Mouse (Mus musculus): Measurements from ENCODE around the gene 1700021F07Rik. TPM values are rescaled to one million over a fixed set of nuclear protein-coding genes. Genes with fewer than 3 reads are reported as not detected.
A peak's percentile ranks its signal among the peaks of the same experiment; 100 is the strongest.

1700021F07Rik gene
- polyA plus RNA-seq, 1 experiment = not detected

DNA sequence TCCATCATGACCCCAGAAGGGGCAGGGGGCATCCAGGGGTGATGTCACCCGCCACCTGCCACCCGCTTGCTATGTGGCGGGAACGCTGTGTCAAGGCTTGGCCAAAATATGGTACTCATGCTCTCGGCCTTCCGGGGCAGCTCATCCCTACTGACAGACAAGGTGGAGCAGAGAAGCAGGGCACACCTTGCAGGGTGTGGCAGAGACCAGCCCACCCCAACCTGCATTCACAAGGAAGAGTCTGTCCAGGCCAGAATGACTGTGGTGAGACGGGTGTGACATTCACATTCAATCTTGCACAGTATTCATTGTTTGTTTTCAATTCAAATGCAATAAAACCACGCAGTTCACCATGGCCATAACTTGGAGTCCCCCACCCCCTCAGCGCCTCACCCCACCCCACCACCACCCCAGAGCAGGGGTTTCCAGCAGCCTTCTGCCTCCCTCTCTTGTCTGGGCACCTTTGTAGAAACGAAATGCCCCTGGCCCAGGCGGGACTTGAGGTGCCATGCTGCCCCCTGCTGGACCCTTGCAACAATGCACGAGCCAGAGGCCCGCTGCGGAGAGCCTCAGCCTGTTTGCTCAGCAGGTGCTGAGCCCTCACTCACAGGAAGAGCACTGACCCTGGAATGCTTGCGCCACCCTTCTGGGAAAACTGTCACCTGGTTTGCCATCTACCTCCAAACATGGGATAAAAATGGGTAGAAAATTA lies 23.8 kb downstream of the 1700021F07Rik start:
- no peak overlapping the region for H3ac ChIP-seq (ENCODE audit: control insufficient read depth, insufficient read length, low read depth)
- H3K79me3 ChIP-seq (ENCODE audit: low read depth) = no peaks in the 10 kb centered on the region
- H3K4me3 ChIP-seq (ENCODE audit: insufficient read depth, poor library complexity, severe bottlenecking) = no peak overlapping the region
- no peaks in the 10 kb centered on the region for H3K27me3 ChIP-seq (ENCODE audit: control insufficient read depth, insufficient read depth, insufficient read length)
- TF ChIP-seq CTCF (IDR thresholded peaks at IDR 0.05; ENCODE audit: control insufficient read depth, insufficient read depth, insufficient read length) (peak; percentile 92), MYOG (IDR thresholded peaks at IDR 0.05; ENCODE audit: control insufficient read depth, extremely low read depth, insufficient read length) (no peak), FOSL1 (IDR thresholded peaks at IDR 0.05; ENCODE audit: insufficient read depth, low read length, poor library complexity, severe bottlenecking) (no peak), USF1 (IDR thresholded peaks at IDR 0.05; ENCODE audit: low read depth) (no peak), MAX (IDR thresholded peaks at IDR 0.05) (no peak), CEBPB (IDR thresholded peaks at IDR 0.05; ENCODE audit: low read depth) (no peak), MYOD1 (IDR thresholded peaks at IDR 0.05; ENCODE audit: control insufficient read depth, insufficient read length, low read depth) (no peak)
- no peaks in the 10 kb centered on the region for H3K36me3 ChIP-seq (ENCODE audit: control insufficient read depth, insufficient read depth)
- no peaks in the 10 kb centered on the region for H3K79me2 ChIP-seq (ENCODE audit: control insufficient read depth, insufficient read depth)

DNA sequence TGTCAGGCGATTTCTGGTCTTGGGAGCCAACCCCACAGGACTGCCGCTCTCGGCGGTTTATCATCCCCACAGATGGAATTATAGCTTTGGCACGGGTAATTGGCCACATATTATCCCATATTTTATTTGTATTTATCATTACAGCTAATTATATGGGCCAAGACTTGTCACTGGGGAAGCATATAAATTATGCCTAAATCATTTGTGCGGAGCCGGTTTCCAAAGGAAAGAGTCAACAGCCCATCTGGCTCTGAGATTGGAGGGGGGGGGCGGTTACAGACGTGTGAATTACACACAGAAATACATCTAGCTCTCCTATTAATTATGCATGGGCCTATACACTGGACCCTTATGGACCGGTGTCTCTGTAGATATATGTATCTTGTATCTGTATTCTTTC lies 26.9 kb downstream of the 1700021F07Rik start:
- TF ChIP-seq USF1 (IDR thresholded peaks at IDR 0.05; ENCODE audit: low read depth) = no peak
- no peak for TF ChIP-seq MAX (IDR thresholded peaks at IDR 0.05)
- no peak for TF ChIP-seq CEBPB (IDR thresholded peaks at IDR 0.05; ENCODE audit: low read depth)
- Histone ChIP-seq H3K27me3 (ENCODE audit: control insufficient read depth, insufficient read depth, insufficient read length) (peaks cover 9% of the 10 kb centered on the region), H3ac (ENCODE audit: control insufficient read depth, insufficient read length, low read depth) (no peak overlapping the region), H3K4me3 (ENCODE audit: insufficient read depth, poor library complexity, severe bottlenecking) (no peak overlapping the region), H3K36me3 (ENCODE audit: control insufficient read depth, insufficient read depth) (no peaks in the 10 kb centered on the region), H3K79me3 (ENCODE audit: low read depth) (no peaks in the 10 kb centered on the region), H3K79me2 (ENCODE audit: control insufficient read depth, insufficient read depth) (no peaks in the 10 kb centered on the region)

DNA sequence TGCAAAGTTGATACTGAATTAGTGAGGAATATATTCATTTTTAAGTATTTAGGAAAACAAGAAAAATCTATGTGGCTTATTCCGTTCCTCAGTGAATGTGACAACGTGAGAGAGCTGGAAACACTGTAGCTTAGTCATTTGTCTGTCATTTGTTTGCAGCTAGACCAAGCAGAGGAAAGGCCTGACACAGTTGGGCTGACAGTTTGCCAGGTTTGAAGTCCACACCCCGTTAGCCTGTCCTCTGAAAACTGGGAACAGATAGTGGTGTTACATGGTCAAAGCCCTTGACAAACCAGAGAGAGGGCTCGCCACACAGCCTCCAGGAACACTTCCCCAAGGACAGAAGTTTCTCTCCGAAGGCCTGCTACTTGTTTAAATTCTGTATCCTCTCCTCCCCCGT lies 28.3 kb downstream of the 1700021F07Rik start:
- TF ChIP-seq MYOG (IDR thresholded peaks at IDR 0.05; ENCODE audit: control insufficient read depth, extremely low read depth, insufficient read length) (no peak), FOSL1 (IDR thresholded peaks at IDR 0.05; ENCODE audit: insufficient read depth, low read length, poor library complexity, severe bottlenecking) (no peak), USF1 (IDR thresholded peaks at IDR 0.05; ENCODE audit: low read depth) (no peak), CEBPB (IDR thresholded peaks at IDR 0.05; ENCODE audit: low read depth) (no peak), MYOD1 (IDR thresholded peaks at IDR 0.05; ENCODE audit: control insufficient read depth, insufficient read length, low read depth) (no peak), MAX (IDR thresholded peaks at IDR 0.05) (no peak), CTCF (IDR thresholded peaks at IDR 0.05; ENCODE audit: control insufficient read depth, insufficient read depth, insufficient read length) (no peak)
- H3K79me2 ChIP-seq (ENCODE audit: control insufficient read depth, insufficient read depth) = no peaks in the 10 kb centered on the region

DNA sequence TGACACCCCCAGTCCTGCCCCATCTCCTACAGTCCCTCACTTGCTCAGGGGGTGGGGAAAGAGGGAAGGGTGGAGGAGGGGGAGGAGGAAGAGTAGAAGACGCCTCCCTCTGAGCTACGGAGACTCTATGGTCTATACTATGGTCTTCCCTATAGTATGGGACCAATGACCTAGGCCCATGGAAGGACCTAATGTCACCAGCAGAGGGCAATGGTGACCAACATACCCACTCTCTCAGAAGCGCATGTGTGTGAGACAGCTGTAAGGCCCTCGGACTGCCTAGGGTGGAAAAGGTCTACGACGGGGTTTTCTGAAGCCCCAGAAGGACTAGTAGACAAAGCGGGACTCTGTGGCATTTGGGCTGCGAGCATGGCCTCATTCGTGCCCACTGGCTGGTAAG lies 31.5 kb downstream of the 1700021F07Rik start:
- H3K79me2 ChIP-seq (ENCODE audit: control insufficient read depth, insufficient read depth) = no peaks in the 10 kb centered on the region

More for the DNA sequence above, 28.3 kb downstream of the 1700021F07Rik start:
- H3K4me3 ChIP-seq (ENCODE audit: insufficient read depth, poor library complexity, severe bottlenecking) = no peak overlapping the region
- H3K27me3 ChIP-seq (ENCODE audit: control insufficient read depth, insufficient read depth, insufficient read length) = peaks cover 19% of the 10 kb centered on the region
- no peak overlapping the region for H3ac ChIP-seq (ENCODE audit: control insufficient read depth, insufficient read length, low read depth)
- no peaks in the 10 kb centered on the region for H3K36me3 ChIP-seq (ENCODE audit: control insufficient read depth, insufficient read depth)
- H3K79me3 ChIP-seq (ENCODE audit: low read depth) = no peaks in the 10 kb centered on the region

DNA sequence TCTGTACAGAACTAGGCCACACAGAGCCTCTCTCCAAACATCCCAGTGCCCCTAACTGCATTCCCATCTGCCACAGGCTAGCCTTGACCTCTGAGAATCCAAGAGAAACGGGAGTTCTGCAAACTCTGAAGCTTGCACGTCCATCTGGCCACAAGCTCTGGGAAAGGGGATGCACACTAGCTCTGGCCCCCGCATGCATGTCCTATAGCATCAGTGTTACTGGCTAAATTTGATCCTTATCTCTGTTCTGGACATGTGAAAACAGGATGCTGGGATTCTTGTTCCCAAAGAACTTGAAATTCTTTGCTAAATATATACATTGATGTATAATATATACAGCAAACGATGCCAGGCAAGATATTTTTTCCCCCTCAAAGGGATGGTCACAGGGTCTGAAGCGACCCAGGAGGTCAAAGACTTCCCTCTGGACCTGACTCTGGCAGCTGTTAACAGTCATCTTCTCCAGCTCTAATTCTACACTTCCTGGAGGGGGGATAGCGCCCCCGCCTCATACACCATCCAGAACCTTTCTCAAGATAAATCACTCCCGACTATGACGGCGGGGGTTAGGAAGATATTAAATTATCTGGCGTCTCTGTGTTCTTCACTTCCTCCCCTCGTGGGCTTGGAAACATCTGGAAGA lies 36.5 kb downstream of the 1700021F07Rik start:
- H3K79me3 ChIP-seq (ENCODE audit: low read depth) = no peaks in the 10 kb centered on the region
- H3K36me3 ChIP-seq (ENCODE audit: control insufficient read depth, insufficient read depth) = no peaks in the 10 kb centered on the region
- H3K79me2 ChIP-seq (ENCODE audit: control insufficient read depth, insufficient read depth) = no peaks in the 10 kb centered on the region
- no peak overlapping the region for H3ac ChIP-seq (ENCODE audit: control insufficient read depth, insufficient read length, low read depth)
- TF ChIP-seq FOSL1 (IDR thresholded peaks at IDR 0.05; ENCODE audit: insufficient read depth, low read length, poor library complexity, severe bottlenecking) (no peak), USF1 (IDR thresholded peaks at IDR 0.05; ENCODE audit: low read depth) (no peak), CTCF (IDR thresholded peaks at IDR 0.05; ENCODE audit: control insufficient read depth, insufficient read depth, insufficient read length) (no peak), MAX (IDR thresholded peaks at IDR 0.05) (no peak), CEBPB (IDR thresholded peaks at IDR 0.05; ENCODE audit: low read depth) (no peak), MYOG (IDR thresholded peaks at IDR 0.05; ENCODE audit: control insufficient read depth, extremely low read depth, insufficient read length) (no peak), MYOD1 (IDR thresholded peaks at IDR 0.05; ENCODE audit: control insufficient read depth, insufficient read length, low read depth) (no peak)
- peaks cover 10% of the 10 kb centered on the region for H3K27me3 ChIP-seq (ENCODE audit: control insufficient read depth, insufficient read depth, insufficient read length)
- no peak overlapping the region for H3K4me3 ChIP-seq (ENCODE audit: insufficient read depth, poor library complexity, severe bottlenecking)

More for the DNA sequence above, 31.5 kb downstream of the 1700021F07Rik start:
- H3K36me3 ChIP-seq (ENCODE audit: control insufficient read depth, insufficient read depth) = no peaks in the 10 kb centered on the region
- no peak overlapping the region for H3K4me3 ChIP-seq (ENCODE audit: insufficient read depth, poor library complexity, severe bottlenecking)
- peak; percentile 33 for TF ChIP-seq CTCF (IDR thresholded peaks at IDR 0.05; ENCODE audit: control insufficient read depth, insufficient read depth, insufficient read length)
- TF ChIP-seq MYOG (IDR thresholded peaks at IDR 0.05; ENCODE audit: control insufficient read depth, extremely low read depth, insufficient read length) = no peak
- peaks cover 19% of the 10 kb centered on the region for H3K27me3 ChIP-seq (ENCODE audit: control insufficient read depth, insufficient read depth, insufficient read length)
- H3ac ChIP-seq (ENCODE audit: control insufficient read depth, insufficient read length, low read depth) = no peak overlapping the region
- H3K79me3 ChIP-seq (ENCODE audit: low read depth) = no peaks in the 10 kb centered on the region
